Mouse (Mus musculus) hindbrain, embryonic 15.5 days (tissue): ENCODE measurements around the gene Rbm38. TPM values are rescaled to one million over a fixed set of nuclear protein-coding genes. Genes with fewer than 3 reads are reported as not detected.

Experiments used
- ATAC-seq: fragments of 200-750 bp; cut with Nextera tagmentation; 2 replicates; pipeline ENCODE4 v1.8.0; 2017; ENCODE audit warnings: low read depth, moderate number of reproducible peaks, moderate TSS enrichment; ENCODE audit not compliant: low FRiP score
- H3K27ac ChIP-seq: fragments of 300-500 bp; sonication (generic); replicated peaks from 2 replicates; pipeline ENCODE4 v1.5.1; 2015; ENCODE audit warnings: mild to moderate bottlenecking, inconsistent platforms
- H3K27me3 ChIP-seq: fragments of 300-500 bp; sonication (generic); 2 replicates; pipeline ENCODE4 v1.6.1; 2015; ENCODE audit warnings: control low read depth, inconsistent platforms
- H3K36me3 ChIP-seq: fragments of 300-500 bp; sonication (generic); 2 replicates; pipeline ENCODE4 v1.6.1; 2015; ENCODE audit warnings: control low read depth, inconsistent platforms
- H3K4me1 ChIP-seq: fragments of 300-500 bp; sonication (generic); replicated peaks from 2 replicates; pipeline ENCODE4 v1.6.1; 2015; ENCODE audit warnings: control low read depth, inconsistent platforms
- H3K4me2 ChIP-seq: fragments of 300-500 bp; sonication (generic); 2 replicates; pipeline ENCODE4 v1.6.1; 2015; ENCODE audit warnings: moderate library complexity, mild to moderate bottlenecking, inconsistent platforms
- H3K4me3 ChIP-seq: fragments of 300-500 bp; sonication (generic); 2 replicates; pipeline ENCODE4 v1.5.1; 2015; ENCODE audit warnings: mild to moderate bottlenecking, inconsistent platforms
- H3K9ac ChIP-seq: fragments of 300-500 bp; sonication (generic); 2 replicates; pipeline ENCODE4 v1.6.1; 2015; ENCODE audit warnings: inconsistent platforms
- H3K9me3 ChIP-seq: fragments of 300-500 bp; sonication (generic); 2 replicates; pipeline ENCODE4 v1.6.1; 2016; ENCODE audit warnings: control low read depth, inconsistent platforms
- WGBS: fragments of 180-500 bp; shearing (Covaris S2); methylation state at CpG from one replicate; pipeline ENCODE4 v1.1.7; 2015; 5-methylcytosine and 5-hydroxymethylcytosine counted together
- polyA plus RNA-seq: library from polyadenylated mRNA; unstranded; fragments of >200 nt; fragmentation: Nextera tagmentation; extraction: Ambion mirVana; gene quantifications from 2 replicates; pipeline ENCODE4 v1.2.1, GENCODE M21; 2015

Rbm38 gene
- polyA plus RNA-seq, 1 experiment from 2014 or later: 17.3 TPM

DNA sequence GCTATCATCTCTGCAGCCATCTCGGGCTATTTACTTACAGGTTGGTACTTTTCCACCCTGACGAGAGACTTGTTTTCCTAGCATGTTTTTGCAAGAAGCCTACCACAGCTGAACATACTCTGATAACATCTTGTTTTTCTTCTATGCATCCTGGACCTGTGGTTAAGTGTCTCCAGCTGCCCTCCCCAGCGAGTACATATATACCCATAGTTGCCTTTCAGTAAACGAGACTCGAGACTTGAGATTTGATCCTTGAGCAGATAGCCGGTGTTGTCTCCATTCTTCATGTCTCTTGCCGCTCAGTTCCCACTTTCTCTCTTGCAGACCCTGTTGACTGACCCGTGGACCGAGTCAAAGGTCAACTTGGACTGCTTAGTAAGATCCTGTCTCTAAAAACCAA lies 56.6 kb downstream of the Rbm38 start:
- no peaks in the 10 kb centered on the region for H3K4me1 ChIP-seq
- no peak overlapping the region for H3K27ac ChIP-seq
- no peak overlapping the region for H3K4me2 ChIP-seq
- H3K36me3 ChIP-seq: no peaks in the 10 kb centered on the region
- H3K9ac ChIP-seq: no peak overlapping the region
- H3K27me3 ChIP-seq: no peaks in the 10 kb centered on the region
- ATAC-seq: no peak
- H3K4me3 ChIP-seq: no peak overlapping the region
- no peaks in the 10 kb centered on the region for H3K9me3 ChIP-seq
- 87% methylated on average over 9 of the region's 9 CpGs for WGBS

DNA sequence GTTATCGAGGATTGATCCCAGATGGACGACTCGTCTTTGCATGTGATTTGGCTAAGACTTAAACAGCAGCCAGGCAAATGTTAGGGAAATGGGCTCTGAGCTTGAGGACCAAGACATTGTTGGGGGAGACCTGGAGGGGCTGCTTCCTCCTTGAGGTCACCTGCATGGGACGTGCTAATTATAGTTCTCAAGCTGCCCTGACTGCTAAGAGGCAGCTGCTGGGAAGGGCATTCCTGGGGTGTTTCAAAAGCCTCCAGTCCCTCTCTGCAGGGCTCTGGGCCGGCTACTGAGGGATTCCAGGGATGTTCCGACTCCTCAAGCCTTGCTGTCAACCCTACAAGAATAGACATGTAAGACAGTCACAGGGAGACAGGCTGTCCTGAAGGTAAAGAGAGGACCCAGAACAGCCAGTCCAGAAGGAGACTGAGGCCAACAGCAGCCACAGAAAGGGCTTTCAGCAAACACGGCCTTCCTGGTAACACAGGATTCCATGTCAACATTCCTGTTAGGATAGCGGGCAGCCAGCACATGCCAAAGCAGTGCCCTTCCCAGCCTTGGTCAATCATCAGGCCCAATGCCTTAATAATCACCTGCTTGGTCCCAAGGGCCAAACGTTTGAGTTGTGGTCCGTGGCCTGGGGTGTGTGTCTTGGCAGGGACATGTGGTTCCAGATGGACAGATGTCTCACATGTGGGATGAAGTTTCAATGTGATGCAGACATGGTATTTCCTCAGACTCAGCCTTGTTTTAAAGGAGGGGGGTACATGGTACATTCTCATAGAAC lies 59.7 kb downstream of the Rbm38 start:
- no peak for ATAC-seq
- WGBS: 67% methylated on average over 10 of the region's 10 CpGs

DNA sequence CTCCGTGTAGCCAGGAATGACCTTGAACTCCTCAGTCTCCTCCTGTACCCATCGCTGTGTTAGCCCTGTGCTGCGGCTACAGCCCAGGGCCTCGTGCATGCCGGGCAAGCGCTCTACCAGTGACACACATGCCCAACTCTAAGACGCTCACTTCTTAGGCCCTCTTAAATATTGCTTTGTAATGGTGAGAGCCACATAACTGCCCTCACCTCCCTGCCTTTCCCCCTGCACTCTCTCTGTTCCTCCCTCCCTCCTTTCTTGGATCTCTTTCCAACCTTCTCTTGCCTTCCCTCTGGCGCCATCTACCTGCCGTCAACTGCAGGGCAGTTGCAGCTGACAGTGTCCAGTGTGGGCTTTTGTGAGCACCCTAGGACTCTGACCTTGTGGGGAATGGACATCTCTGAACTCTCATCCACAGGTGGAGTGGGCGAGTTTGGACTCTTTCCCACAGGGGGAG lies 60.5 kb downstream of the Rbm38 start:
- no peak overlapping the region for H3K9ac ChIP-seq
- no peak overlapping the region for H3K27ac ChIP-seq
- WGBS: 33% methylated on average over 10 of the region's 10 CpGs
- ATAC-seq: peak; percentile 66; the same call in 1 of the 2 replicates
- H3K36me3 ChIP-seq: no peaks in the 10 kb centered on the region
- H3K27me3 ChIP-seq: no peaks in the 10 kb centered on the region
- H3K4me2 ChIP-seq: no peak overlapping the region
- no peaks in the 10 kb centered on the region for H3K9me3 ChIP-seq
- H3K4me1 ChIP-seq: no peaks in the 10 kb centered on the region
- no peak overlapping the region for H3K4me3 ChIP-seq

More for the DNA sequence above, 59.7 kb downstream of the Rbm38 start:
- Histone ChIP-seq H3K9me3 (no peaks in the 10 kb centered on the region), H3K4me3 (no peak overlapping the region), H3K4me2 (no peak overlapping the region), H3K36me3 (no peaks in the 10 kb centered on the region), H3K27me3 (no peaks in the 10 kb centered on the region), H3K4me1 (no peaks in the 10 kb centered on the region), H3K27ac (no peak overlapping the region), H3K9ac (no peak overlapping the region)

DNA sequence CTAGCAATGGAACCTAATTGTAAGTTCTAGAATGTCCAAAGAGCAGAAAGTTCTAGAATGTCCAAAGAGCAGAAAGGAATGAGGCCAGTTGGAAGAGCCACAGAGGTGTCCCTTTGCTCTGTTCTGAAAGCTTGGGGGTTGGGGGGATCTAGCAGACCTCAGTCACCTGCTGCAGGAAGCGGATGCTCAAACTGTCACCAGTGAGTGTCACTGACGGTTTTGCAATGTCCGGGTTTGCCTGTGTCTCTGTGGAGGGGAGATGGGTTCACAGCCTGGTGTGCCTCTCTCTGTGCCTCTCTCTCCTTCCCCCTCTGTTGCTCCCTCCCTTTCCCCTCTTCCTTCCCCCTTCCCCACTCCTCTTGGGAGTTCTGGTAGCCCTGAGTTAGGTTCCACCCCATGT lies 62.4 kb downstream of the Rbm38 start:
- H3K9ac ChIP-seq: no peak overlapping the region
- ATAC-seq: no peak
- H3K4me2 ChIP-seq: no peak overlapping the region
- no peak overlapping the region for H3K4me3 ChIP-seq
- H3K27ac ChIP-seq: no peak overlapping the region
- 86% methylated on average over 3 of the region's 3 CpGs for WGBS
- no peaks in the 10 kb centered on the region for H3K36me3 ChIP-seq
- no peaks in the 10 kb centered on the region for H3K9me3 ChIP-seq
- no peaks in the 10 kb centered on the region for H3K27me3 ChIP-seq
- H3K4me1 ChIP-seq: no peaks in the 10 kb centered on the region

DNA sequence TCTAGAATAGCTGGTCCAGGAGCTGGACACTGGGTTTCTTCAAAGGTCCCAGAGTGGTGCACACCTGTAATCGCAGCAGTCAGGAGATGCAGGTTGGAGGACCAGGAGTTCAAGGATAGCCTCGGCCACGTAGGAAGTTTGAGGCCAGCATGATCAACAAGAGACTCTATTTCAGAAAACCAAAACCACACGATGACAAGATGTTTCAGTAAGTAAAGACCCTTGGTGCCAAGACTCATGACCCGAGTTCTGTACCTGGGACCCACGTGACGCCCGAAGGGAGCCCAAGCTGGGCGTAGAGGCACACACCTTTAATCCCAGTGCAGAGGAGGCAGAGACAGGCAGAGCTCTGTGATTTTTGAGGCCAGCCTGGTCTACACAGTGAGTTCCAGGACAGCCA lies 62.8 kb downstream of the Rbm38 start:
- Histone ChIP-seq H3K4me3 (no peak overlapping the region), H3K36me3 (no peaks in the 10 kb centered on the region), H3K9me3 (no peaks in the 10 kb centered on the region), H3K9ac (no peak overlapping the region), H3K27ac (no peak overlapping the region), H3K27me3 (no peaks in the 10 kb centered on the region), H3K4me2 (no peak overlapping the region), H3K4me1 (no peaks in the 10 kb centered on the region)
- WGBS: 86% methylated on average over 9 of the region's 9 CpGs
- ATAC-seq: no peak

DNA sequence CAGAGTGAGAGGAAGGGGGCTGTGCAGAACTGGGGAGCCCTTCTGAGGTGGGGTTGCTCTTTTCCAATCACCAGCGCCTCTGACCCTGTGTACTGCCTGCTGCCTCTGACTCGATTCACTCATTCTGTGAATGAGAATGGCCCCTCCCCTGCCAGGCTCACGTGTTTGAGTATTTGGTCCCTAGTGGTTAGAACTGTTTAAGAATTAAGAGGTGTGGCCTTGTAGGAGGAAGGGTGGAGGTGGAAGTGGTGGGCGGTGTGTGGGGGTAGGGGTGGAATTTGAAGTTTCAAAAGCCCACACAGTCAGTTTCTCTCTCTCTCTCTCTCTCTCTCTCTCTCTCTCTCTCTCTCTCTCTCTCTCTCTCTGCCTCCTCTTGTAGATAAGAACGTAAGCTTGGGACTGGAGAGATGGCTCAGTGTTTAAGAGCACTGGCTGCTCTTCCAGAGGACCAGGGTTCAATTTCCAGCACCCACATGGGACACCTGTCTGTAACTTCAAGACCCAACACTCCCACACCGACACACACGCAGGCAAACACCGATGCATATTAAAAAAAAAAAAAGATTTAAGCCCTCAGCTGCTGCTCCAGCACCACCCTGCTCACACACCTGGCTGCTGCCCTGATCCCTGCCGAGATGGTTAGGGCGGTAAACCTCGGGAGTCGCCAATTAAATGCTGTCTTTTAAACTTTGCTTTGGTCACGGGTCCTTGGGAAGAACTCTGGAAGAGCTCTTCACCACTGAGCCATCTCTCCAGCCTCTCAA lies 63.6 kb downstream of the Rbm38 start:
- Histone ChIP-seq H3K27ac (no peak overlapping the region), H3K9ac (no peak overlapping the region), H3K4me1 (no peaks in the 10 kb centered on the region), H3K27me3 (no peaks in the 10 kb centered on the region), H3K36me3 (no peaks in the 10 kb centered on the region), H3K4me3 (no peak overlapping the region), H3K9me3 (no peaks in the 10 kb centered on the region), H3K4me2 (no peak overlapping the region)
- ATAC-seq: no peak
- 22% methylated on average over 13 of the region's 13 CpGs for WGBS

Other genes starting within 250 kb of the Rbm38 start
- 16.6 and 17.7 TPM in 2 replicates for gene Bmp7, start 80.2 kb upstream of the Rbm38 start, polyA plus RNA-seq
- gene Spo11, start 42.8 kb upstream of the Rbm38 start, polyA plus RNA-seq: 0.96 and 1.4 TPM in 2 replicates
- gene Rae1, start 20.4 kb upstream of the Rbm38 start, polyA plus RNA-seq: 111 and 112 TPM in 2 replicates
- 0.04 and 0.10 TPM in 2 replicates for gene Ctcfl, start 99.0 kb downstream of the Rbm38 start, polyA plus RNA-seq
- not detected in 2 replicates for gene Pck1, start 132.6 kb downstream of the Rbm38 start, polyA plus RNA-seq
- gene Zbp1, start 198.4 kb downstream of the Rbm38 start, polyA plus RNA-seq: 0.25 and 1.6 TPM in 2 replicates